Mouse (Mus musculus) intestine, embryonic 16.5 days (tissue): ENCODE results near the gene Olfr1502. TPM values are rescaled to one million over a fixed set of nuclear protein-coding genes. Genes with fewer than 3 reads are reported as not detected.
"Not testable (repeated sequence)": the region's sequence is repeated elsewhere in the genome, so short reads cannot be mapped to it uniquely, and the experiment has no call there.

Source experiments
- ATAC-seq: fragments of 200-750 bp; cut with Nextera tagmentation; 2 replicates; pipeline ENCODE4 v1.8.0; 2017; ENCODE audit warnings: moderate TSS enrichment, moderate library complexity
- H3K27ac ChIP-seq: fragments of 300-500 bp; sonication (generic); 2 replicates; pipeline ENCODE4 v1.5.1; 2014; ENCODE audit warnings: mild to moderate bottlenecking, low read length
- H3K27me3 ChIP-seq: fragments of 300-500 bp; sonication (generic); replicated peaks from 2 replicates; pipeline ENCODE4 v1.6.1; 2014; ENCODE audit warnings: low read length, control low read depth, mixed read lengths; ENCODE audit not compliant: control insufficient read depth, insufficient read depth
- H3K36me3 ChIP-seq: fragments of 300-500 bp; sonication (generic); 2 replicates; pipeline ENCODE4 v1.6.1; 2014; ENCODE audit warnings: low read length, control low read depth; ENCODE audit not compliant: control insufficient read depth, insufficient read depth
- H3K4me1 ChIP-seq: fragments of 300-500 bp; sonication (generic); 2 replicates; pipeline ENCODE4 v1.6.1; 2014; ENCODE audit warnings: low read length, control low read depth, mixed read lengths; ENCODE audit not compliant: control insufficient read depth, insufficient read depth
- H3K4me2 ChIP-seq: fragments of 300-500 bp; sonication (generic); 2 replicates; pipeline ENCODE4 v1.6.1; 2014; ENCODE audit warnings: low read depth, low read length, control low read depth
- H3K4me3 ChIP-seq: fragments of 300-500 bp; sonication (generic); 2 replicates; pipeline ENCODE4 v1.5.1; 2014; ENCODE audit warnings: mild to moderate bottlenecking, low read length
- H3K9ac ChIP-seq: fragments of 300-500 bp; sonication (generic); 2 replicates; pipeline ENCODE4 v1.6.1; 2014; ENCODE audit warnings: low read depth, low read length
- H3K9me3 ChIP-seq: fragments of 300-500 bp; sonication (generic); 2 replicates; pipeline ENCODE4 v1.6.1; 2016; ENCODE audit warnings: low read length, control low read depth; ENCODE audit not compliant: control insufficient read depth
- WGBS: fragments of 180-500 bp; shearing (Covaris S2); extraction: QIAGEN DNeasy Blood & Tissue Kit; methylation state at CpG from one replicate; pipeline ENCODE4 v1.1.7; 2014; 5-methylcytosine and 5-hydroxymethylcytosine counted together
- polyA plus RNA-seq: library from polyadenylated mRNA; unstranded; fragments of >200 nt; fragmentation: Nextera tagmentation; extraction: Ambion mirVana; gene quantifications from 2 replicates; pipeline ENCODE4 v1.2.1, GENCODE M21; 2015

The Olfr1502 gene
- polyA plus RNA-seq, result not detected in 2 replicates

GRCm38 (mm10) chr19:13861495-13861894 lies at the start of gene Olfr1502:
Olfr1502 (plus strand) TSS chr19:13861795.
- H3K27me3 ChIP-seq, result no peaks in the 10 kb centered on the region
- no peak within 1 kb of the TSS for H3K9ac ChIP-seq
- H3K4me1 ChIP-seq, result no peaks in the 10 kb centered on the region
- ATAC-seq, result no peak
- 93% methylated on average over 1 of the region's 1 CpGs for WGBS
- H3K27ac ChIP-seq, result no peak within 1 kb of the TSS
- no peak within 1 kb of the TSS for H3K4me2 ChIP-seq
- no peaks in the 10 kb centered on the region for H3K36me3 ChIP-seq
- no peaks in the 10 kb centered on the region for H3K9me3 ChIP-seq
- no peak within 1 kb of the TSS for H3K4me3 ChIP-seq

- no peaks in the 10 kb centered on the region for H3K4me1 ChIP-seq
- no peak overlapping the region for H3K4me3 ChIP-seq
- no peak overlapping the region for H3K9ac ChIP-seq
- no peaks in the 10 kb centered on the region for H3K27me3 ChIP-seq
- no peak for ATAC-seq
- H3K36me3 ChIP-seq, result no peaks in the 10 kb centered on the region
- H3K4me2 ChIP-seq, result no peak overlapping the region
- no peaks in the 10 kb centered on the region for H3K9me3 ChIP-seq
- WGBS, result 51% methylated on average over 2 of the region's 2 CpGs
- no peak overlapping the region for H3K27ac ChIP-seq
Measured at GRCm38 (mm10) chr19:13812823-13813222, 48.8 kb upstream of the Olfr1502 start.

- no peak for ATAC-seq
- H3K4me3 ChIP-seq, result no peak overlapping the region
- H3K4me1 ChIP-seq, result no peaks in the 10 kb centered on the region
- H3K9me3 ChIP-seq, result no peaks in the 10 kb centered on the region
- no peaks in the 10 kb centered on the region for H3K36me3 ChIP-seq
- H3K27me3 ChIP-seq, result no peaks in the 10 kb centered on the region
- no peak overlapping the region for H3K9ac ChIP-seq
- no peak overlapping the region for H3K27ac ChIP-seq
- 32% methylated on average over 5 of the region's 5 CpGs for whole genome bisulfite sequencing
- no peak overlapping the region for H3K4me2 ChIP-seq
Measured at GRCm38 (mm10) chr19:13818827-13819226, 42.8 kb upstream of the Olfr1502 start.

GRCm38 (mm10) chr19:13819347-13819746 lies 42.2 kb upstream of the Olfr1502 start, which contains the start of gene Olfr1499:
Olfr1499 (minus strand) TSS chr19:13819447.
- ATAC-seq, result no peak
- no peaks in the 10 kb centered on the region for H3K27me3 ChIP-seq
- no peaks in the 10 kb centered on the region for H3K4me1 ChIP-seq
- H3K36me3 ChIP-seq, result no peaks in the 10 kb centered on the region
- no peak within 1 kb of the TSS for H3K4me3 ChIP-seq
- H3K9ac ChIP-seq, result no peak within 1 kb of the TSS
- H3K9me3 ChIP-seq, result no peaks in the 10 kb centered on the region
- H3K4me2 ChIP-seq, result no peak within 1 kb of the TSS
- no peak within 1 kb of the TSS for H3K27ac ChIP-seq

- WGBS, result 62% methylated on average over 5 of the region's 5 CpGs
- H3K4me1 ChIP-seq, result no peaks in the 10 kb centered on the region
- no peak overlapping the region for H3K4me3 ChIP-seq
- H3K36me3 ChIP-seq, result no peaks in the 10 kb centered on the region
- no peak overlapping the region for H3K27ac ChIP-seq
- no peak for ATAC-seq
- H3K9ac ChIP-seq, result no peak overlapping the region
- H3K27me3 ChIP-seq, result no peaks in the 10 kb centered on the region
- no peak overlapping the region for H3K4me2 ChIP-seq
- no peaks in the 10 kb centered on the region for H3K9me3 ChIP-seq
Measured at GRCm38 (mm10) chr19:13820847-13821246, 40.7 kb upstream of the Olfr1502 start.

GRCm38 (mm10) chr19:13828447-13828846 lies 33.1 kb upstream of the Olfr1502 start:
- no peaks in the 10 kb centered on the region for H3K4me1 ChIP-seq
- H3K27ac ChIP-seq, result no peak overlapping the region
- no peaks in the 10 kb centered on the region for H3K9me3 ChIP-seq
- WGBS, result 79% methylated on average over 3 of the region's 3 CpGs
- H3K36me3 ChIP-seq, result no peaks in the 10 kb centered on the region
- no peak overlapping the region for H3K4me2 ChIP-seq
- no peak overlapping the region for H3K4me3 ChIP-seq
- H3K9ac ChIP-seq, result no peak overlapping the region
- no peaks in the 10 kb centered on the region for H3K27me3 ChIP-seq
- no peak for ATAC-seq

- H3K27me3 ChIP-seq, result no peaks in the 10 kb centered on the region
- no peak within 1 kb of the TSS for H3K9ac ChIP-seq
- H3K4me1 ChIP-seq, result no peaks in the 10 kb centered on the region
- ATAC-seq, result no peak
- H3K27ac ChIP-seq, result no peak within 1 kb of the TSS
- no peak within 1 kb of the TSS for H3K4me3 ChIP-seq
- no peaks in the 10 kb centered on the region for H3K36me3 ChIP-seq
- no peaks in the 10 kb centered on the region for H3K9me3 ChIP-seq
- no peak within 1 kb of the TSS for H3K4me2 ChIP-seq
Measured at GRCm38 (mm10) chr19:13830388-13830787, 31.2 kb upstream of the Olfr1502 start, which contains the start of gene Olfr1500. Olfr1500 (minus strand) TSS chr19:13830488.

GRCm38 (mm10) chr19:13850592-13850991 lies 11.0 kb upstream of the Olfr1502 start, which contains the start of gene Olfr1501:
Olfr1501 (minus strand) TSS chr19:13850692.
- H3K4me2 ChIP-seq, H3K27ac ChIP-seq, H3K9ac ChIP-seq, H3K36me3 ChIP-seq, H3K9me3 ChIP-seq, H3K4me3 ChIP-seq, H3K4me1 ChIP-seq, H3K27me3 ChIP-seq, ATAC-seq: not testable (repeated sequence)

GRCm38 (mm10) chr19:13897828-13898227 lies 36.2 kb downstream of the Olfr1502 start, which contains the start of gene Olfr1504:
Olfr1504 (minus strand) TSS chr19:13897928.
- ATAC-seq, result no peak
- Histone ChIP-seq H3K4me2 (no peak within 1 kb of the TSS), H3K4me1 (no peaks in the 10 kb centered on the region), H3K36me3 (no peaks in the 10 kb centered on the region), H3K27me3 (no peaks in the 10 kb centered on the region), H3K4me3 (no peak within 1 kb of the TSS), H3K9ac (no peak within 1 kb of the TSS), H3K27ac (no peak within 1 kb of the TSS), H3K9me3 (no peaks in the 10 kb centered on the region)
- 78% methylated on average over 1 of the region's 1 CpGs for WGBS
